Mouse (Mus musculus) liver, embryonic 13.5 days (tissue): ENCODE measurements around the gene Setdb2. TPM values are rescaled to one million over a fixed set of nuclear protein-coding genes. Genes with fewer than 3 reads are reported as not detected.
"Not testable (repeated sequence)": the region's sequence is repeated elsewhere in the genome, so short reads cannot be mapped to it uniquely, and the experiment has no call there.

Experiments
- ATAC-seq: fragments of 200-750 bp; cut with Nextera tagmentation; 2 replicates; pipeline ENCODE4 v1.8.0; 2017; ENCODE audit warnings: low read depth, mild to moderate bottlenecking, moderate number of reproducible peaks, moderate library complexity
- DNase-seq: peaks from one replicate; pipeline ENCODE4 v3.0.0; 2022
- H3K27ac ChIP-seq: fragments of 300-500 bp; sonication (generic); 2 replicates; pipeline ENCODE4 v1.5.1; 2015; ENCODE audit warnings: moderate library complexity, mild to moderate bottlenecking, inconsistent platforms
- H3K27me3 ChIP-seq: fragments of 300-500 bp; sonication (generic); 2 replicates; pipeline ENCODE4 v1.6.1; 2015; ENCODE audit warnings: mild to moderate bottlenecking, inconsistent platforms
- H3K36me3 ChIP-seq: fragments of 300-500 bp; sonication (generic); 2 replicates; pipeline ENCODE4 v1.6.1; 2015; ENCODE audit warnings: mild to moderate bottlenecking, inconsistent platforms
- H3K4me1 ChIP-seq: fragments of 300-500 bp; sonication (generic); replicated peaks from 2 replicates; pipeline ENCODE4 v1.6.1; 2015; ENCODE audit warnings: inconsistent platforms
- H3K4me2 ChIP-seq: fragments of 300-500 bp; sonication (generic); 2 replicates; pipeline ENCODE4 v1.6.1; 2015; ENCODE audit warnings: inconsistent platforms, mild to moderate bottlenecking, moderate library complexity
- H3K4me3 ChIP-seq: fragments of 300-500 bp; sonication (generic); replicated peaks from 2 replicates; pipeline ENCODE4 v1.5.1; 2015; ENCODE audit warnings: mild to moderate bottlenecking, inconsistent platforms
- H3K9ac ChIP-seq: fragments of 300-500 bp; sonication (generic); 2 replicates; pipeline ENCODE4 v1.6.1; 2015; ENCODE audit warnings: mild to moderate bottlenecking, inconsistent platforms
- H3K9me3 ChIP-seq: fragments of 300-500 bp; sonication (generic); replicated peaks from 2 replicates; pipeline ENCODE4 v1.6.1; 2016; ENCODE audit warnings: inconsistent platforms
- WGBS: fragments of 180-500 bp; shearing (Covaris S2); methylation state at CpG from one replicate; pipeline ENCODE4 v1.1.7; 2015; ENCODE audit not compliant: insufficient replicate concordance; 5-methylcytosine and 5-hydroxymethylcytosine counted together
- polyA plus RNA-seq: library from polyadenylated mRNA; unstranded; fragments of >200 nt; fragmentation: Nextera tagmentation; extraction: Ambion mirVana; gene quantifications from 2 replicates; pipeline ENCODE4 v1.2.1, GENCODE M21; 2015

Gene Setdb2
- polyA plus RNA-seq, 1 experiment from 2014 or later, result 9.9 TPM

DNA sequence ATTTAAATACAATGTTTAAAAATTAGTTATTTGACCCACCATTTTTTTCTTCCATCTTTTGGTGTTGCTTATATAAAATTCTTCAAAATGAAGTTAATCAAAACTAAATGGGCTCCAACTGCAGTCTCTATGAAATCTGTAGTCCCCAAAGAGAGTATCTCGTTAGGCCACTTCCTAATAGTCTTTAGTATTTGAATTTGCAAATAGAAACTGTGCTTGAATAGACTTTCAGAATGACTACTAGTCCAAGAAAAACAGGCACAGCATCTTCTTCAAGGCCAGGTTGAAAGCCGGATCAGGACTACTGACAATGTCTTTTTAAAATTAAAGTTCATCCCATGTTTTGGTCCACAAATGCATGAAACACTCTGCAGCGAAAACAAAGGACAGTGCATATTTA is 3.3 kb downstream of the Setdb2 start:
- 81% methylated on average over 3 of the region's 3 CpGs for WGBS
- H3K4me2 ChIP-seq, result no peak overlapping the region

DNA sequence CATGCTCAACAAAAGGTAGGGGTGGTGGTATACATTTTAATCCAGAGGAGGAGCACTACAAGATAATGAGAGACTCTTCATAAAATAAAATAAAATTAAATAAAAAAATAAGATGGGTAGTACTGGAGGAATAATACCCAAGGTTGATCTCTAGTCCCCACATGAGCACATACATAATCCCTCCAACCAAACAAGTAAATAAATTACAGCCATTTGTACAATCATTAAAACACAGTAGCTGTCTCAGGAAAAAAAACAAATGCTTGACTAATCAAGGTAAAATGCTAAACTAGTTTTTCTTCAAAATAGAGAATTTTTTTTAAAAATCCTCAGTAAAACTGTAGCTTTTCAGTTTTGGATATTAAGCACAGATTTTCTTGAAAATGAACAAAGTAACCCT is 5.5 kb downstream of the Setdb2 start:
- Histone ChIP-seq H3K27me3 (no peaks in the 10 kb centered on the region), H3K9ac (no peak overlapping the region), H3K4me1 (peaks cover 22% of the 10 kb centered on the region), H3K4me2 (no peak overlapping the region), H3K4me3 (no peak overlapping the region), H3K9me3 (no peaks in the 10 kb centered on the region), H3K27ac (no peak overlapping the region), H3K36me3 (peaks cover 12% of the 10 kb centered on the region; the same call in 1 of the 2 replicates)
- no peak for DNase-seq
- ATAC-seq, result no peak

More for the DNA sequence above, 3.3 kb downstream of the Setdb2 start:
- Histone ChIP-seq H3K36me3 (peaks cover 8% of the 10 kb centered on the region; the same call in 1 of the 2 replicates), H3K9ac (no peak overlapping the region), H3K4me1 (peaks cover 25% of the 10 kb centered on the region), H3K27ac (no peak overlapping the region), H3K27me3 (no peaks in the 10 kb centered on the region), H3K9me3 (no peaks in the 10 kb centered on the region), H3K4me3 (no peak overlapping the region)
- no peak for ATAC-seq
- DNase-seq, result no peak

DNA sequence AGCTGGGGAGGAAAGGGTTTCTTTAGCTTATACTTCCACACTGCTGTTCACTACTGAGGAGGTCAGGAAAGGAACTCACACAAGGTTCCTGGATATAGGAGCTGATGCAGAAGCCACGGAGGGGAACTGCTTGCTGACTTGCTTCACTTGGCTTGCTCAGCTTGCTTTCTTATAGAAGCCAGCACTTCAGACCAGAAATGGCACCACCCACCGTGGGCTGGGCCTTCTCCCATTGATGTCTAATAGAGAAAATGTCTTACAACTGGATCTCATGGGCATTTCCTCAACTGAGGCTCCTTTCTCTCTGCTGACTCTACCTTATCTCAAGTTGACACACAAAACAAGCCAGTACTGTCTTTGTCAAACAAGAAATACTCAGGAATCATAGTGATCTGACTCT is 6.8 kb downstream of the Setdb2 start:
- 41% methylated on average over 2 of the region's 2 CpGs for WGBS

DNA sequence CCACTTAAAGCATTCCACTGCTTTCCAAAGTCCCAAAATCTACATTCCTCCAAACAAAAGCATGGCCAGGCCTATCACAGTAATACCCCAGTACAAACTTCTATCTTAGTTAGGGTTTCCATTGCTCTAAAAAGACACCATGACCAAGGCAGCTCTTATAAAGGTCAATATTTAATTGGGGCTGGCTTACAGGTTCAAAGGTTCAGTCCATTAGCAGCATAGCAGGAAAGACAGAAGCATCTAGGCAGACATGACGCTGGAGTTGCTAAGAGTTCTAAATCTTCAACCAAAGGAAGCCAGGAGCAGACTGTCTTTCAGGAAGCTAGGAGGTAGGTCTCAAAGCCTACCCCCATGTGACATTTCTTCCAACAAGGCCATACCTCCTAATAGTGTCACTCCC is 10.1 kb downstream of the Setdb2 start:
- ATAC-seq (no peak), DNase-seq (no peak)
- 81% methylated on average over 1 of the region's 1 CpGs for WGBS
- Histone ChIP-seq H3K4me1 (peaks cover 6% of the 10 kb centered on the region), H3K27ac (no peak overlapping the region), H3K9me3 (no peaks in the 10 kb centered on the region), H3K4me3 (no peak overlapping the region), H3K4me2 (no peak overlapping the region), H3K27me3 (no peaks in the 10 kb centered on the region), H3K36me3 (peaks cover 15% of the 10 kb centered on the region), H3K9ac (no peak overlapping the region)

More for the DNA sequence above, 6.8 kb downstream of the Setdb2 start:
- no peaks in the 10 kb centered on the region for H3K27me3 ChIP-seq
- H3K9me3 ChIP-seq, result no peaks in the 10 kb centered on the region
- no peak overlapping the region for H3K4me3 ChIP-seq
- DNase-seq (no peak), ATAC-seq (no peak; the same call in 1 of the 2 replicates)
- peaks cover 11% of the 10 kb centered on the region for H3K4me1 ChIP-seq
- H3K9ac ChIP-seq, result no peak overlapping the region
- H3K4me2 ChIP-seq, result no peak overlapping the region
- no peak overlapping the region for H3K27ac ChIP-seq
- peaks cover 15% of the 10 kb centered on the region for H3K36me3 ChIP-seq

DNA sequence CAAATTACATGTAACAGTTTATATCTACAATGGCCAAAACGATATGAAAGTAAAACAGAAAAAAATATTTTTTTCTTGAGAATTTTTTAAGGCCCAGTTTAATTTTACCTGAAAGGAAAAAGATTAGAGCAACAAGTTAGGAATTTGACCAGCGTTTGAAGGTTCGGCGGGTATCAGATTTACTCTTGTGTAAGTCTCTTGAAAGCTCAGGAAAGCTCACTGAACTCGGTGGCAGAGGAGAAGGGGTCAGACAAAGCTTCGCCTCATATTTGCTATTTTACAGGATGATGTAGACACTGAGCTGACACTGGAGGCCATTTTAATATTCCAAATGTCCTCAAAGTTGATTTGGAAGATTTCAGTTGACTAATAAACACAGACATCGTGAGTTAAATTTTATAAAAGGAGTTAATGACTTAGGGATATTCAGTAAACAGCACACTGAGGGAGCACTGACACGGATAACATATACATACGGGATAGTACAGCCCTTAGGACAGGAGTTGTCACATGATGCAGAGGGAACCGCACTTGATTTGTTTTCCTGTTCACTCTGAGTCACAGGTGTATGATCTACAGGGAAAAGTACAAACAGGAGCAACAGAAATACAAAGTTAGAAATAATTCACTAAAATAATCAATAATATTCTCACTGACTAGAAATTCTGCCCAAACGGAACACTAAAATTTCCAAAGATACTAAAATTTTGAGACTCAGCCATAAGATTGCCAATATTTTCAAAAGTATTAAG is 17.6 kb downstream of the Setdb2 start:
- no peaks in the 10 kb centered on the region; the same call in 1 of the 2 replicates for H3K4me1 ChIP-seq
- no peak for DNase-seq
- ATAC-seq, result no peak
- no peaks in the 10 kb centered on the region for H3K9me3 ChIP-seq
- peaks cover 14% of the 10 kb centered on the region for H3K36me3 ChIP-seq
- H3K27me3 ChIP-seq, result no peaks in the 10 kb centered on the region
- WGBS, result 76% methylated on average over 11 of the region's 11 CpGs
- no peak overlapping the region for H3K4me2 ChIP-seq
- H3K9ac ChIP-seq, result no peak overlapping the region
- H3K4me3 ChIP-seq, result no peak overlapping the region
- H3K27ac ChIP-seq, result no peak overlapping the region

GRCm38 (mm10) chr14:59418171-59418570 is 22.5 kb downstream of the Setdb2 start:
- Histone ChIP-seq H3K4me2 (no peak overlapping the region), H3K36me3 (peaks cover 45% of the 10 kb centered on the region), H3K9ac (no peak overlapping the region), H3K4me1 (no peaks in the 10 kb centered on the region), H3K4me3 (no peak overlapping the region), H3K27me3 (no peaks in the 10 kb centered on the region), H3K27ac (no peak overlapping the region), H3K9me3 (no peaks in the 10 kb centered on the region)
- no peak for DNase-seq
- ATAC-seq, result no peak
- 76% methylated on average over 4 of the region's 4 CpGs for WGBS

DNA sequence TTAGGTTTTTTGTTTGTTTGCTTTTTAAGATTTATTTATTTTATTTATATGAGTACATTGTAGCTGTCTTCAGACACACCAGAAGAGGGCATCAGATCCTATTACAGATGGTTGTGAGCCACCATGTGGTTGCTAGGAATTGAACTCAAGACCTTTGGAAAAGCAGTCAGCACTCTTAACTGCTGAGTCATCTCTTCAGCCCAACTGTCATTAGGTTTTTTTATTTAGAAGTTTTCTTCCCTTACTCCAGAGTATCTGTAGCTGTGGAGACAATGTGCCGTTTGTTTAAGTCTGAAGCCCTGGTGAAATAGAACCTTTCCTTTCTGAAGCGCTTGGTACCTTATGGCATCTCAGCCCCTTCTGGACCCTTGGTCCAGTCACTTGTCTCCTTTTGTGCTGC is 25.7 kb downstream of the Setdb2 start:
- DNase-seq, H3K9ac ChIP-seq, H3K27ac ChIP-seq, H3K4me3 ChIP-seq, H3K4me1 ChIP-seq, H3K4me2 ChIP-seq, H3K9me3 ChIP-seq, H3K27me3 ChIP-seq, ATAC-seq: not testable (repeated sequence)
- peaks cover 60% of the 10 kb centered on the region for H3K36me3 ChIP-seq
- 78% methylated on average over 2 of the region's 2 CpGs for WGBS

GRCm38 (mm10) chr14:59396999-59397398 is 43.7 kb downstream of the Setdb2 start:
- no peak for DNase-seq
- WGBS, result 29% methylated on average over 2 of the region's 2 CpGs
- peaks cover 9% of the 10 kb centered on the region; the same call in 1 of the 2 replicates for H3K36me3 ChIP-seq
- H3K27me3 ChIP-seq, result no peaks in the 10 kb centered on the region
- no peak for ATAC-seq
- H3K9ac ChIP-seq, result no peak overlapping the region
- H3K4me2 ChIP-seq, result no peak overlapping the region
- no peak overlapping the region for H3K4me3 ChIP-seq
- no peaks in the 10 kb centered on the region for H3K4me1 ChIP-seq
- no peaks in the 10 kb centered on the region for H3K9me3 ChIP-seq
- H3K27ac ChIP-seq, result no peak overlapping the region

- 74% methylated on average over 3 of the region's 3 CpGs for WGBS
- no peaks in the 10 kb centered on the region for H3K9me3 ChIP-seq
- no peak within 1 kb of the TSS for H3K27ac ChIP-seq
- H3K4me2 ChIP-seq, result no peak within 1 kb of the TSS
- no peaks in the 10 kb centered on the region for H3K27me3 ChIP-seq
- peaks cover 5% of the 10 kb centered on the region; the same call in 1 of the 2 replicates for H3K36me3 ChIP-seq
- H3K9ac ChIP-seq, result no peak within 1 kb of the TSS
- ATAC-seq, result no peak
- DNase-seq, result no peak
- no peaks in the 10 kb centered on the region for H3K4me1 ChIP-seq
- no peak within 1 kb of the TSS for H3K4me3 ChIP-seq
Measured at GRCm38 (mm10) chr14:59395281-59395680, 45.4 kb downstream of the Setdb2 start, which contains the start of gene Phf11c. Phf11c (minus strand) TSS chr14:59395381.

- H3K27me3 ChIP-seq, H3K4me3 ChIP-seq, H3K9ac ChIP-seq, DNase-seq, ATAC-seq, H3K4me1 ChIP-seq, H3K27ac ChIP-seq, H3K4me2 ChIP-seq, H3K36me3 ChIP-seq, H3K9me3 ChIP-seq: not testable (repeated sequence)
- 75% methylated on average over 4 of the region's 4 CpGs for WGBS
Measured at GRCm38 (mm10) chr14:59390181-59390580, 50.5 kb downstream of the Setdb2 start.

GRCm38 (mm10) chr14:59389532-59389931 is 51.2 kb downstream of the Setdb2 start:
- 58% methylated on average over 1 of the region's 1 CpGs for WGBS

More at GRCm38 (mm10) chr14:59389532-59389931, 51.2 kb downstream of the Setdb2 start:
- Histone ChIP-seq H3K4me3 (no peak overlapping the region), H3K4me1 (no peaks in the 10 kb centered on the region), H3K36me3 (no peaks in the 10 kb centered on the region), H3K4me2 (no peak overlapping the region), H3K27me3 (no peaks in the 10 kb centered on the region), H3K9me3 (no peaks in the 10 kb centered on the region), H3K9ac (no peak overlapping the region), H3K27ac (no peak overlapping the region)
- DNase-seq (no peak), ATAC-seq (no peak)
